Mouse (Mus musculus) C2C12 (cell line): ENCODE data around the gene Bpifb5.
"Not testable (repeated sequence)": the region's sequence is repeated elsewhere in the genome, so short reads cannot be mapped to it uniquely, and the experiment has no call there.

Source experiments
- CEBPB ChIP-seq: IDR thresholded peaks from one replicate; pipeline ENCODE4 v1.6.1; 2011; ENCODE audit warnings: low read depth, mild to moderate bottlenecking, control low read depth, moderate library complexity
- CTCF ChIP-seq: IDR thresholded peaks from one replicate; pipeline ENCODE4 v1.5.1; 2011; ENCODE audit not compliant: control insufficient read depth, insufficient read depth, insufficient read length
- MYOG ChIP-seq: IDR thresholded peaks from one replicate; pipeline ENCODE4 v1.6.1; 2011; ENCODE audit not compliant: control insufficient read depth, insufficient read length; ENCODE audit errors: extremely low read depth
- USF1 ChIP-seq: IDR thresholded peaks from one replicate; pipeline ENCODE4 v1.6.1; 2011; ENCODE audit warnings: low read depth, mild to moderate bottlenecking, control low read depth, moderate library complexity

GRCm38 (mm10) chr2:154264397-154264796 lies 40.9 kb downstream of the Bpifb5 start:
- not testable (repeated sequence) for TF ChIP-seq USF1, CTCF, MYOG, CEBPB
